Mouse (Mus musculus) ES-Bruce4 (cell line): Measurements from ENCODE around the gene Clgn. TPM values are rescaled to one million over a fixed set of nuclear protein-coding genes. Genes with fewer than 3 reads are reported as not detected.

Experiments
- H3K27ac ChIP-seq: 2 replicates; pipeline ENCODE4 v1.5.1; 2012; ENCODE audit warnings: low read length, inconsistent platforms; ENCODE audit not compliant: insufficient read depth
- H3K27me3 ChIP-seq: 2 replicates; pipeline ENCODE4 v1.6.1; 2012; ENCODE audit warnings: mild to moderate bottlenecking, low read length, inconsistent platforms; ENCODE audit not compliant: control insufficient read depth, poor library complexity, insufficient read depth, severe bottlenecking
- H3K36me3 ChIP-seq: 2 replicates; pipeline ENCODE4 v1.6.1; 2012; ENCODE audit warnings: inconsistent platforms, mild to moderate bottlenecking, low read length, moderate library complexity; ENCODE audit not compliant: control insufficient read depth, poor library complexity, insufficient read depth, severe bottlenecking
- H3K4me1 ChIP-seq: one replicate; pipeline ENCODE4 v1.8.1; 2011; ENCODE audit warnings: low read length; ENCODE audit not compliant: control insufficient read depth, insufficient read depth
- H3K4me3 ChIP-seq: 2 replicates; pipeline ENCODE4 v1.5.1; 2011; ENCODE audit warnings: low read depth, mild to moderate bottlenecking, low read length
- H3K9ac ChIP-seq: 2 replicates; pipeline ENCODE4 v1.6.1; 2012; ENCODE audit warnings: low read depth, mild to moderate bottlenecking, inconsistent platforms; ENCODE audit not compliant: poor library complexity, severe bottlenecking
- H3K9me3 ChIP-seq: replicated peaks from 2 replicates; pipeline ENCODE4 v1.6.1; 2012; ENCODE audit warnings: mild to moderate bottlenecking, low read length, inconsistent platforms; ENCODE audit not compliant: control insufficient read depth, poor library complexity, insufficient read depth, severe bottlenecking
- CTCF ChIP-seq: IDR thresholded peaks from one replicate; pipeline ENCODE4 v1.8.1; 2011; ENCODE audit warnings: low read depth, low read length
- EP300 ChIP-seq: IDR thresholded peaks from 2 replicates; pipeline ENCODE4 v1.6.1; 2011; ENCODE audit warnings: low read depth, low read length; ENCODE audit not compliant: insufficient read depth
- POLR2A ChIP-seq: IDR thresholded peaks from one replicate; pipeline ENCODE4 v1.8.1; 2011; ENCODE audit warnings: low read length; ENCODE audit not compliant: insufficient read depth
- polyA plus RNA-seq: library from polyadenylated mRNA; stranded (reverse); fragments of >200 nt; gene quantifications from 2 replicates; pipeline ENCODE4 v1.2.4, GENCODE M21; 2011; ENCODE audit warnings: low read depth; ENCODE audit not compliant: missing spikeins, insufficient read depth, insufficient read length

Gene Clgn
- polyA plus RNA-seq, 1 experiment, result 5.6 TPM

DNA sequence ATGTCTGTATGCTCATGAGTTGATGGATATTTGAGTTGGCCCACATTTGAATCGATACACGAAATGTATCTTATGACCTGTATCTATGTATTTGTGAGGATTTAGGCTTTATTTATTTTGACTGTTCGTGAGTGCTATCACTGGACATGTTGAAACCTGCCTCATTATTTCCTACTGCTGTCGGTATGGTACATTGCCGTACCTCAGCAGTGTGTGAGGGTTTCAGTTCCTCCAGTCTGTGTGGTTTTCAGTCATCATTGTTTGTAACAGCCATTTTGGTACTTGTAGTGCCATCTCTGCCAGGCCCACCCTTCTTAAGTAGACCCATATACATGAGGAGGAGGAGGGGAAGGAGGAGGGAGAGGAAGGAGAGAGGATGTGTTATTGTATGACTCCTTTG, 4.7 kb downstream of the Clgn start:
- Histone ChIP-seq H3K27ac (no peak overlapping the region), H3K9ac (no peak overlapping the region), H3K4me3 (no peak overlapping the region), H3K4me1 (no peaks in the 10 kb centered on the region), H3K27me3 (no peaks in the 10 kb centered on the region), H3K9me3 (no peaks in the 10 kb centered on the region; the same call in 1 of the 2 replicates), H3K36me3 (no peaks in the 10 kb centered on the region)
- TF ChIP-seq EP300, result no peak
- TF ChIP-seq POLR2A, result no peak

- no peak overlapping the region for H3K27ac ChIP-seq
- H3K4me3 ChIP-seq, result no peak overlapping the region
- no peak for TF ChIP-seq POLR2A
- no peaks in the 10 kb centered on the region; the same call in 1 of the 2 replicates for H3K9me3 ChIP-seq
- H3K9ac ChIP-seq, result no peak overlapping the region
- no peaks in the 10 kb centered on the region for H3K27me3 ChIP-seq
- H3K36me3 ChIP-seq, result no peaks in the 10 kb centered on the region
- no peaks in the 10 kb centered on the region for H3K4me1 ChIP-seq
These were observed 7.0 kb downstream of the Clgn start for GRCm38 (mm10) chr8:83396680-83397079.

DNA sequence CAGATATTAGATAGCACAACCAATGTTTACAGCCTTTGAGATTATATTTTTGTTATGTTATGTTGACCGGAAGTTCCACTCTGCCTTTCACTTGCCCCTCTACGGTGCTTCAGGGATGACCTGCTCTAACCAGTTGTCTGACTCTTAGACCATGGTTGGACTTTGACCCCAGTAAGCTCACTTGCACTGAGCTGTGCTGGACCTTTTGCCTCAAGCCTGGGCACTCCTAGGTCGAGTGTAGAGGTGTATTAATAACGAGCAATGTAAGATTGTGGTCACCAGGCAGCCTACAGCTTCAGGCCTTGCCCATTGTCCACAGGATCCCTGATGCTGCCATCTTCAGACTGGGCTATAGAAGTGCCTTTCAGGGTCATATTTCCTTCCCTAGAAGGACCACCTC, 8.1 kb downstream of the Clgn start:
- H3K9ac ChIP-seq, result no peak overlapping the region

GRCm38 (mm10) chr8:83405548-83405947, 15.9 kb downstream of the Clgn start:
- H3K9ac ChIP-seq, result no peak overlapping the region
- no peaks in the 10 kb centered on the region for H3K4me1 ChIP-seq
- H3K9me3 ChIP-seq, result no peaks in the 10 kb centered on the region
- H3K4me3 ChIP-seq, result no peak overlapping the region
- H3K27me3 ChIP-seq, result no peaks in the 10 kb centered on the region; the same call in 1 of the 2 replicates
- H3K27ac ChIP-seq, result no peak overlapping the region
- H3K36me3 ChIP-seq, result no peaks in the 10 kb centered on the region
- TF ChIP-seq POLR2A (no peak), CTCF (no peak), EP300 (no peak)

More for the DNA sequence above, 8.1 kb downstream of the Clgn start:
- Histone ChIP-seq H3K4me3 (no peak overlapping the region), H3K27me3 (no peaks in the 10 kb centered on the region), H3K4me1 (no peaks in the 10 kb centered on the region), H3K36me3 (no peaks in the 10 kb centered on the region), H3K9me3 (no peaks in the 10 kb centered on the region; the same call in 1 of the 2 replicates), H3K27ac (no peak overlapping the region)
- TF ChIP-seq CTCF (no peak), POLR2A (no peak), EP300 (no peak)

GRCm38 (mm10) chr8:83406836-83407235, 17.2 kb downstream of the Clgn start:
- Histone ChIP-seq H3K27me3 (no peaks in the 10 kb centered on the region; the same call in 1 of the 2 replicates), H3K36me3 (no peaks in the 10 kb centered on the region), H3K9me3 (no peaks in the 10 kb centered on the region), H3K4me3 (no peak overlapping the region), H3K4me1 (no peaks in the 10 kb centered on the region), H3K9ac (no peak overlapping the region), H3K27ac (no peak overlapping the region)
- TF ChIP-seq POLR2A (no peak), CTCF (peak; percentile 74)

DNA sequence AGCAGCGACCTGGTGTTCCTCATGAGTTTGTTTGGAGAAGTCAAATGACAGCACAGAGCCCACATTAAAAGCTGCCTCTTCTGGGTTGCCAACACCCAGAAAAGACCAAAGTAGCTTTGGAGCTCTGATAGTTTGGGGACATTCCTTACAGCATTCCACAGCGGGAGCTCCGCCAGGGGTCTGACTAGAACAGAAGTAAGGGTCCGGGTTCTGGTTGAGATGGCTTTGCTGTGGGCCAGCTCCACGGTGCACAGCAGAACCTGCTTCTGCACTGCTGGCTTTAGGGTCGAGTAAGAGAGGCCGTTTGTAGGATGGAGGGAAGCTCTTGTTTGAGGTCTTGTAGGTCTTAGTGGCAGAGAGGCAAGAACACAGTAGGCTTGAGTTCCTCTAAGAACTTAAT, 18.8 kb downstream of the Clgn start:
- H3K9ac ChIP-seq, result no peak overlapping the region
- TF ChIP-seq CTCF, result no peak
- TF ChIP-seq POLR2A, result no peak
- TF ChIP-seq EP300, result no peak
- no peaks in the 10 kb centered on the region for H3K9me3 ChIP-seq
- no peaks in the 10 kb centered on the region for H3K4me1 ChIP-seq
- no peaks in the 10 kb centered on the region for H3K36me3 ChIP-seq
- H3K4me3 ChIP-seq, result no peak overlapping the region
- H3K27me3 ChIP-seq, result no peaks in the 10 kb centered on the region; the same call in 1 of the 2 replicates
- no peak overlapping the region for H3K27ac ChIP-seq

- H3K27me3 ChIP-seq, result no peaks in the 10 kb centered on the region
- H3K4me3 ChIP-seq, result no peak overlapping the region
- no peaks in the 10 kb centered on the region for H3K9me3 ChIP-seq
- no peaks in the 10 kb centered on the region for H3K4me1 ChIP-seq
- no peak overlapping the region for H3K27ac ChIP-seq
- H3K9ac ChIP-seq, result no peak overlapping the region
- no peak for TF ChIP-seq EP300
- H3K36me3 ChIP-seq, result no peaks in the 10 kb centered on the region
These were observed 27.2 kb downstream of the Clgn start for GRCm38 (mm10) chr8:83416878-83417277.
